Mouse (Mus musculus): Measurements from ENCODE around the gene Olfr746. TPM values are rescaled to one million over a fixed set of nuclear protein-coding genes. Genes with fewer than 3 reads are reported as not detected.

Gene Olfr746
- total RNA-seq (2023; ENCODE audit: inconsistent age) = not detected in 4 replicates

GRCm38 (mm10) chr14:50646783-50647182 is at the start of gene Olfr746:
Gene Olfr746, plus strand, starts transcription at chr14:50647083.

GRCm38 (mm10) chr14:50614579-50614978 is 32.3 kb upstream of the Olfr746 start, which contains the start of gene Olfr744:
Gene Olfr744, plus strand, starts transcription at chr14:50614879.

GRCm38 (mm10) chr14:50639088-50639487 is 7.8 kb upstream of the Olfr746 start, which contains the start of gene Olfr745:
Gene Olfr745, plus strand, starts transcription at chr14:50639388.

GRCm38 (mm10) chr14:50693106-50693505 is 46.2 kb downstream of the Olfr746 start, which contains the start of gene Olfr747:
Gene Olfr747, minus strand, starts transcription at chr14:50693206.

Other genes starting within 250 kb of the Olfr746 start
- not detected in 4 replicates for gene Olfr738, start 239.5 kb upstream of the Olfr746 start, total RNA-seq (2023; ENCODE audit: inconsistent age)
- not detected in 4 replicates for gene Olfr739, start 228.5 kb upstream of the Olfr746 start, total RNA-seq (2023; ENCODE audit: inconsistent age)
- gene Olfr740, start 201.5 kb upstream of the Olfr746 start, total RNA-seq (2023; ENCODE audit: inconsistent age) = not detected in 4 replicates
- gene Olfr741, start 174.3 kb upstream of the Olfr746 start, total RNA-seq (2023; ENCODE audit: inconsistent age) = not detected in 4 replicates
- gene Olfr742, start 143.5 kb upstream of the Olfr746 start, total RNA-seq (2023; ENCODE audit: inconsistent age) = not detected in 4 replicates
- not detected in 4 replicates for gene Olfr743, start 125.2 kb upstream of the Olfr746 start, total RNA-seq (2023; ENCODE audit: inconsistent age)
- gene Olfr744, start 32.2 kb upstream of the Olfr746 start, total RNA-seq (2023; ENCODE audit: inconsistent age) = not detected in 4 replicates
- gene Olfr745, start 7.7 kb upstream of the Olfr746 start, total RNA-seq (2023; ENCODE audit: inconsistent age) = not detected in 4 replicates
- gene Olfr747, start 46.1 kb downstream of the Olfr746 start, total RNA-seq (2023; ENCODE audit: inconsistent age) = not detected in 4 replicates
- gene Olfr748, start 60.3 kb downstream of the Olfr746 start, total RNA-seq (2023; ENCODE audit: inconsistent age) = not detected in 4 replicates
- not detected in 4 replicates for gene Olfr749, start 98.0 kb downstream of the Olfr746 start, total RNA-seq (2023; ENCODE audit: inconsistent age)
- gene Ttc5, start 138.4 kb downstream of the Olfr746 start, total RNA-seq (2023; ENCODE audit: inconsistent age) = 77.4 to 93.8 TPM (median 87.5 TPM) in 4 replicates
- gene Ccnb1ip1, start 160.6 kb downstream of the Olfr746 start, total RNA-seq (2023; ENCODE audit: inconsistent age) = 1.3 to 2.2 TPM in 2 of 4 replicates, not detected in the others
- 51.3 to 61.6 TPM (median 56.8 TPM) in 4 replicates for gene Parp2, start 160.8 kb downstream of the Olfr746 start, total RNA-seq (2023; ENCODE audit: inconsistent age)
- 50.0 to 57.6 TPM (median 57.1 TPM) in 4 replicates for gene Tep1, start 223.5 kb downstream of the Olfr746 start, total RNA-seq (2023; ENCODE audit: inconsistent age)

All from B cell, adult (primary cell).